In genomic region chr5:54001021-54001420, GRCm38 (mm10) we compare ENCODE assay signal across 15 mouse cellular contexts. TPM values are rescaled to one million over a fixed set of nuclear protein-coding genes. Genes with fewer than 3 reads are reported as not detected.
A peak's percentile ranks its signal among the peaks of the same experiment; 100 is the strongest.
DNase-seq lines count a peak whose midpoint lies in the region; ATAC-seq and TF ChIP-seq lines count a peak whose summit lies in the region.
"Had no signal": no experiment of that assay in that cellular context is flagged by ENCODE, and none has a peak within 500 bp of the region (broad histone marks: within the 10 kb centered on the region; RNA-seq: fewer than 3 reads in every experiment).

No protein-coding gene starts in this region.

- H3K4me1 ChIP-seq in forebrain, embryonic 14.5 days (ENCODE audit: control insufficient read depth, insufficient read depth, low read length) = peaks cover 18% of the 10 kb centered on the region
- peaks cover 27% of the 10 kb centered on the region for H3K4me1 ChIP-seq in forebrain, embryonic 12.5 days
- H3K4me1 ChIP-seq in hindbrain, postnatal 0 days (ENCODE audit: insufficient read depth, low read length) = peaks cover 13% of the 10 kb centered on the region; the same call in 1 of the 2 replicates
- peaks cover 34% of the 10 kb centered on the region for H3K4me1 ChIP-seq in hindbrain, embryonic 13.5 days (replicated peaks)
- peaks cover 27% of the 10 kb centered on the region for H3K4me1 ChIP-seq in midbrain, embryonic 12.5 days
- peaks cover 34% of the 10 kb centered on the region for H3K4me1 ChIP-seq in midbrain, embryonic 13.5 days (replicated peaks)
- H3K4me1 ChIP-seq in neural tube, embryonic 14.5 days (ENCODE audit: control insufficient read depth, insufficient read depth, low read length) = peaks cover 14% of the 10 kb centered on the region

- H3K9ac ChIP-seq in forebrain, embryonic 14.5 days (ENCODE audit: low read length) = no peak overlapping the region
- no peak overlapping the region for H3K9ac ChIP-seq in forebrain, embryonic 12.5 days
- H3K9ac ChIP-seq in hindbrain, postnatal 0 days (replicated peaks; ENCODE audit: low read length) = no peak overlapping the region
- H3K9ac ChIP-seq in hindbrain, embryonic 13.5 days = no peak overlapping the region; the same call in 1 of the 2 replicates
- no peak overlapping the region for H3K9ac ChIP-seq in midbrain, embryonic 12.5 days (replicated peaks)
- H3K9ac ChIP-seq in midbrain, embryonic 13.5 days (replicated peaks) = no peak overlapping the region
- H3K9ac ChIP-seq in neural tube, embryonic 14.5 days (replicated peaks; ENCODE audit: low read depth, low read length) = no peak overlapping the region
- H3K9ac ChIP-seq: limb, embryonic 15.5 days had no signal

- H3K4me3 ChIP-seq in forebrain, embryonic 14.5 days (ENCODE audit: low read depth, low read length) = no peak overlapping the region
- H3K4me3 ChIP-seq in forebrain, embryonic 12.5 days (replicated peaks) = no peak overlapping the region
- no peak overlapping the region for H3K4me3 ChIP-seq in hindbrain, postnatal 0 days (ENCODE audit: low read length)
- no peak overlapping the region for H3K4me3 ChIP-seq in hindbrain, embryonic 13.5 days
- no peak overlapping the region for H3K4me3 ChIP-seq in midbrain, embryonic 12.5 days
- H3K4me3 ChIP-seq in midbrain, embryonic 13.5 days (replicated peaks) = no peak overlapping the region
- H3K4me3 ChIP-seq in neural tube, embryonic 14.5 days (ENCODE audit: low read depth, low read length) = no peak overlapping the region
- H3K4me3 ChIP-seq: erythroblast, embryonic 14.5 days had no signal

- H3K4me2 ChIP-seq in forebrain, embryonic 14.5 days (ENCODE audit: low read length) = 0 out of 2 replicates have a peak overlapping the region, but pooled peaks have one; percentile 1
- no peak overlapping the region for H3K4me2 ChIP-seq in forebrain, embryonic 12.5 days
- H3K4me2 ChIP-seq in hindbrain, postnatal 0 days (ENCODE audit: low read depth, low read length) = peak overlapping the region; percentile 88
- H3K4me2 ChIP-seq in hindbrain, embryonic 13.5 days = no peak overlapping the region
- H3K4me2 ChIP-seq in midbrain, embryonic 12.5 days (replicated peaks) = 0 out of 2 replicates have a peak overlapping the region, but pooled peaks have one; percentile 17
- H3K4me2 ChIP-seq in midbrain, embryonic 13.5 days (replicated peaks) = no peak overlapping the region; the same call in 1 of the 2 replicates
- peak overlapping the region; percentile 26 for H3K4me2 ChIP-seq in neural tube, embryonic 14.5 days (ENCODE audit: low read depth, low read length)

- H3K9me3 ChIP-seq in forebrain, embryonic 14.5 days (replicated peaks; ENCODE audit: control insufficient read depth, low read length) = no peaks in the 10 kb centered on the region
- no peaks in the 10 kb centered on the region for H3K9me3 ChIP-seq in forebrain, embryonic 12.5 days
- H3K9me3 ChIP-seq in hindbrain, postnatal 0 days (ENCODE audit: low read length) = no peaks in the 10 kb centered on the region
- no peaks in the 10 kb centered on the region for H3K9me3 ChIP-seq in hindbrain, embryonic 13.5 days
- no peaks in the 10 kb centered on the region for H3K9me3 ChIP-seq in midbrain, embryonic 12.5 days
- no peaks in the 10 kb centered on the region for H3K9me3 ChIP-seq in midbrain, embryonic 13.5 days
- no peaks in the 10 kb centered on the region for H3K9me3 ChIP-seq in neural tube, embryonic 14.5 days (ENCODE audit: control insufficient read depth, low read length)
- H3K9me3 ChIP-seq: limb, embryonic 15.5 days; megakaryocyte, embryonic 14.5 days had no signal

- no peak for TF ChIP-seq CTCF in hindbrain, postnatal 0 days (IDR thresholded peaks at IDR 0.05; ENCODE audit: low read depth)

- 70% methylated on average over 5 of the region's 5 CpGs for WGBS in forebrain, embryonic 14.5 days
- 75% methylated on average over 5 of the region's 5 CpGs for WGBS in forebrain, embryonic 12.5 days
- 64% methylated on average over 5 of the region's 5 CpGs for WGBS in hindbrain, postnatal 0 days
- 84% methylated on average over 5 of the region's 5 CpGs for WGBS in hindbrain, embryonic 13.5 days
- WGBS in midbrain, embryonic 12.5 days = 72% methylated on average over 5 of the region's 5 CpGs
- 74% methylated on average over 5 of the region's 5 CpGs for WGBS in midbrain, embryonic 13.5 days
- 71% methylated on average over 5 of the region's 5 CpGs for WGBS in neural tube, embryonic 14.5 days

- no peaks in the 10 kb centered on the region for H3K36me3 ChIP-seq in forebrain, embryonic 14.5 days (ENCODE audit: control insufficient read depth, insufficient read depth, low read length)
- no peaks in the 10 kb centered on the region for H3K36me3 ChIP-seq in forebrain, embryonic 12.5 days (replicated peaks)
- H3K36me3 ChIP-seq in hindbrain, postnatal 0 days (ENCODE audit: insufficient read depth, low read length) = no peaks in the 10 kb centered on the region
- H3K36me3 ChIP-seq in hindbrain, embryonic 13.5 days = no peaks in the 10 kb centered on the region
- no peaks in the 10 kb centered on the region for H3K36me3 ChIP-seq in midbrain, embryonic 12.5 days
- no peaks in the 10 kb centered on the region for H3K36me3 ChIP-seq in midbrain, embryonic 13.5 days
- H3K36me3 ChIP-seq in neural tube, embryonic 14.5 days (ENCODE audit: control insufficient read depth, insufficient read depth, low read length) = no peaks in the 10 kb centered on the region
- H3K36me3 ChIP-seq: limb, embryonic 15.5 days had no signal

- no peak overlapping the region for H3K27ac ChIP-seq in forebrain, embryonic 14.5 days (ENCODE audit: low read depth, low read length)
- no peak overlapping the region for H3K27ac ChIP-seq in forebrain, embryonic 12.5 days
- no peak overlapping the region for H3K27ac ChIP-seq in hindbrain, postnatal 0 days
- H3K27ac ChIP-seq in hindbrain, embryonic 13.5 days = no peak overlapping the region
- H3K27ac ChIP-seq in midbrain, embryonic 12.5 days (replicated peaks) = no peak overlapping the region
- H3K27ac ChIP-seq in midbrain, embryonic 13.5 days = no peak overlapping the region
- H3K27ac ChIP-seq in neural tube, embryonic 14.5 days (ENCODE audit: low read depth, low read length) = no peak overlapping the region
- H3K27ac ChIP-seq: limb, embryonic 15.5 days had no signal

- no peak for DNase-seq in forebrain, embryonic 14.5 days (ENCODE audit: low spot score)
- DNase-seq in hindbrain, postnatal 0 days (ENCODE audit: low spot score) = no peak
- no peak for DNase-seq in cerebellum, adult 8-10 months
- DNase-seq: cerebellum, postnatal 25 days; right cerebral cortex, postnatal 25 days had no signal

- ATAC-seq in forebrain, embryonic 14.5 days = no peak
- ATAC-seq in forebrain, embryonic 12.5 days (ENCODE audit: low FRiP score) = no peak
- ATAC-seq in hindbrain, postnatal 0 days = no peak
- no peak for ATAC-seq in hindbrain, embryonic 13.5 days (ENCODE audit: low FRiP score)
- no peak for ATAC-seq in midbrain, embryonic 12.5 days (ENCODE audit: low FRiP score, low read depth)
- ATAC-seq in midbrain, embryonic 13.5 days = no peak
- no peak for ATAC-seq in neural tube, embryonic 14.5 days (ENCODE audit: low read depth)
- ATAC-seq: activated CD4-positive, CD25-positive, alpha-beta regulatory T cell, adult 4 months; inflammation-experienced regulatory T-cells, adult 6 months had no signal

- H3K27me3 ChIP-seq in forebrain, embryonic 14.5 days (replicated peaks; ENCODE audit: control insufficient read depth, insufficient read depth, low read length) = no peaks in the 10 kb centered on the region
- no peaks in the 10 kb centered on the region for H3K27me3 ChIP-seq in forebrain, embryonic 12.5 days
- no peaks in the 10 kb centered on the region for H3K27me3 ChIP-seq in hindbrain, postnatal 0 days (ENCODE audit: insufficient read depth, low read length)
- no peaks in the 10 kb centered on the region for H3K27me3 ChIP-seq in hindbrain, embryonic 13.5 days
- H3K27me3 ChIP-seq in midbrain, embryonic 12.5 days = no peaks in the 10 kb centered on the region; the same call in 1 of the 2 replicates
- no peaks in the 10 kb centered on the region for H3K27me3 ChIP-seq in midbrain, embryonic 13.5 days
- H3K27me3 ChIP-seq in neural tube, embryonic 14.5 days (ENCODE audit: control insufficient read depth, insufficient read depth, low read length) = no peaks in the 10 kb centered on the region
- H3K27me3 ChIP-seq: limb, embryonic 15.5 days; megakaryocyte, embryonic 14.5 days had no signal

RNA-seq across cellular contexts. Expression of gene Stim2, which starts 2.7 kb away (rescaled TPM):
- 21.0 and 23.6 TPM in 2 replicates for polyA plus RNA-seq in forebrain, embryonic 14.5 days (2014; fragmentation: Nextera tagmentation; extraction: Ambion mirVana)
- polyA plus RNA-seq in forebrain, embryonic 12.5 days (2016; fragmentation: Nextera tagmentation; extraction: Ambion mirVana) = 21.8 and 22.6 TPM in 2 replicates
- total RNA-seq in hindbrain, postnatal 0 days (2014; rRNA removed) = 30.6 and 30.9 TPM in 2 replicates
- polyA plus RNA-seq in hindbrain, postnatal 0 days (2015; fragmentation: Nextera tagmentation; extraction: Ambion mirVana) = 32.6 and 33.3 TPM in 2 replicates
- 24.1 and 25.8 TPM in 2 replicates for polyA plus RNA-seq in hindbrain, embryonic 13.5 days (2015; fragmentation: Nextera tagmentation; extraction: Ambion mirVana)
- polyA plus RNA-seq in midbrain, embryonic 12.5 days (2016; fragmentation: Nextera tagmentation; extraction: Ambion mirVana) = 24.1 and 24.7 TPM in 2 replicates
- 17.8 and 20.3 TPM in 2 replicates for polyA plus RNA-seq in midbrain, embryonic 13.5 days (2015; fragmentation: Nextera tagmentation; extraction: Ambion mirVana)
- 30.6 and 35.8 TPM in 2 replicates for polyA plus RNA-seq in neural tube, embryonic 14.5 days (2014; fragmentation: Nextera tagmentation; extraction: Ambion mirVana)

Comparison
In these comparisons a context has a peak if more than half of its experiments do, and no peak if none do; other contexts are left out.
1. H3K4me2 ChIP-seq: peak in forebrain, embryonic 14.5 days (single experiment), hindbrain, postnatal 0 days (single experiment), midbrain, embryonic 12.5 days (single experiment) and neural tube, embryonic 14.5 days (single experiment); none in forebrain, embryonic 12.5 days (single experiment), hindbrain, embryonic 13.5 days (single experiment) and midbrain, embryonic 13.5 days (single experiment).